8 mouse cellular contexts compared by ENCODE assay signal in genomic region chr11:103362521-103363181, GRCm38 (mm10). TPM values are rescaled to one million over a fixed set of nuclear protein-coding genes. Genes with fewer than 3 reads are reported as not detected.
A peak's percentile ranks its signal among the peaks of the same experiment; 100 is the strongest.
DNase-seq lines count a peak whose midpoint lies in the region; ATAC-seq and TF ChIP-seq lines count a peak whose summit lies in the region.

No protein-coding gene starts in this region.

- H3K9me3 ChIP-seq in MEL (replicated peaks; ENCODE audit: insufficient read depth, low read length) = no peaks in the 10 kb centered on the region
- no peaks in the 10 kb centered on the region for H3K9me3 ChIP-seq in forebrain, embryonic 16.5 days (ENCODE audit: control insufficient read depth, low read length)
- H3K9me3 ChIP-seq in limb, embryonic 14.5 days (ENCODE audit: control insufficient read depth, low read length) = no peaks in the 10 kb centered on the region
- no peaks in the 10 kb centered on the region for H3K9me3 ChIP-seq in neural tube, embryonic 14.5 days (ENCODE audit: control insufficient read depth, low read length)

- H3K4me2 ChIP-seq in forebrain, embryonic 16.5 days (ENCODE audit: low read length) = peak overlapping the region; percentile 47
- peak overlapping the region; percentile 82 for H3K4me2 ChIP-seq in limb, embryonic 14.5 days (replicated peaks; ENCODE audit: low read depth, low read length, severe bottlenecking)
- H3K4me2 ChIP-seq in neural tube, embryonic 14.5 days (ENCODE audit: low read depth, low read length) = peak overlapping the region; percentile 46

- peaks cover 0 to 11% of the 10 kb centered on the region in 2 experiments; a peak in 2 of 4 replicates for H3K4me1 ChIP-seq in MEL (ENCODE audit: control insufficient read depth in 1 of 2, insufficient read depth in 2 of 2, low read length in 2 of 2)
- H3K4me1 ChIP-seq in forebrain, embryonic 16.5 days (replicated peaks; ENCODE audit: control insufficient read depth, insufficient read depth, low read length) = peaks cover 31% of the 10 kb centered on the region
- H3K4me1 ChIP-seq in limb, embryonic 14.5 days (ENCODE audit: control insufficient read depth, insufficient read depth, low read length) = peaks cover 12% of the 10 kb centered on the region; the same call in 1 of the 2 replicates
- H3K4me1 ChIP-seq in neural tube, embryonic 14.5 days (ENCODE audit: control insufficient read depth, insufficient read depth, low read length) = peaks cover 12% of the 10 kb centered on the region

- WGBS in forebrain, embryonic 16.5 days = 2% methylated on average over 33 of the region's 33 CpGs
- under 1% methylated on average over 28 of the region's 33 CpGs for WGBS in limb, embryonic 14.5 days
- WGBS in neural tube, embryonic 14.5 days = under 1% methylated on average over 33 of the region's 33 CpGs

- peak in 2 of 3 experiments; percentile 3 to 29; a peak in 1 of 6 replicates for TF ChIP-seq CTCF in MEL (IDR thresholded peaks at IDR 0.05 in 2 of 3, conservative IDR thresholded peaks at IDR 0.05 in 1 of 3; ENCODE audit: control insufficient read depth in 1 of 3, insufficient read depth in 1 of 3, low read depth in 2 of 3, low read length in 3 of 3, poor library complexity in 1 of 3, severe bottlenecking in 1 of 3)

- no peaks in the 10 kb centered on the region for H3K27me3 ChIP-seq in MEL (ENCODE audit: control insufficient read depth in 1 of 2, insufficient read depth in 2 of 2, low read length in 2 of 2)
- H3K27me3 ChIP-seq in forebrain, embryonic 16.5 days (replicated peaks; ENCODE audit: control insufficient read depth, insufficient read depth, low read length) = peaks cover 52% of the 10 kb centered on the region
- H3K27me3 ChIP-seq in limb, embryonic 14.5 days (ENCODE audit: control insufficient read depth, insufficient read depth, low read length) = peaks cover 63% of the 10 kb centered on the region
- peaks cover 47% of the 10 kb centered on the region for H3K27me3 ChIP-seq in neural tube, embryonic 14.5 days (ENCODE audit: control insufficient read depth, insufficient read depth, low read length)

- peak; percentile 34 to 35 for DNase-seq in frontal cortex, postnatal 36 days (ENCODE audit: low spot score in 2 of 2)
- DNase-seq in frontal cortex, postnatal 10 days (ENCODE audit: low spot score in 2 of 2) = no peak
- DNase-seq in MEL (ENCODE audit: low read depth, low spot score) (peak; percentile 81), adipocyte (ENCODE audit: low spot score) (no peak)
- no peak for DNase-seq in limb, embryonic 14.5 days (ENCODE audit: low spot score)
- no peak for DNase-seq in T-cell, adult 2 months (ENCODE audit: low spot score)

- TF ChIP-seq POLR2A in MEL (IDR thresholded peaks at IDR 0.05; ENCODE audit: control insufficient read depth in 1 of 2, insufficient read depth in 1 of 2, low read depth in 1 of 2, low read length in 2 of 2, poor library complexity in 1 of 2) = peak in 1 of 2 experiments; percentile 12; a peak in 1 of 4 replicates
- TF ChIP-seq POLR2A in limb, embryonic 14.5 days (IDR thresholded peaks at IDR 0.05; ENCODE audit: borderline replicate concordance, extremely low read depth, insufficient read depth, insufficient read length) = no peak

- peak overlapping the region; percentile 72 for H3K9ac ChIP-seq in MEL (ENCODE audit: control insufficient read depth, low read depth, low read length, poor library complexity, severe bottlenecking)
- H3K9ac ChIP-seq in forebrain, embryonic 16.5 days (replicated peaks; ENCODE audit: low read depth, low read length) = 0 out of 2 replicates have a peak overlapping the region, but pooled peaks have one; percentile 1
- H3K9ac ChIP-seq in limb, embryonic 14.5 days (ENCODE audit: low read depth, low read length, severe bottlenecking) = peak overlapping the region; percentile 56
- H3K9ac ChIP-seq in neural tube, embryonic 14.5 days (replicated peaks; ENCODE audit: low read depth, low read length) = peak overlapping the region; percentile 37

- peak overlapping the region; percentile 90 to 93 for H3K4me3 ChIP-seq in MEL (ENCODE audit: control insufficient read depth in 1 of 2, insufficient read depth in 1 of 2, low read depth in 2 of 2, low read length in 2 of 2)
- peak overlapping the region; percentile 32 for H3K4me3 ChIP-seq in forebrain, embryonic 16.5 days (replicated peaks; ENCODE audit: low read length)
- peak overlapping the region; percentile 47 for H3K4me3 ChIP-seq in limb, embryonic 14.5 days (replicated peaks; ENCODE audit: low read length)
- peak overlapping the region; percentile 26 for H3K4me3 ChIP-seq in neural tube, embryonic 14.5 days (ENCODE audit: low read depth, low read length)

- no peak for TF ChIP-seq EP300 in MEL (IDR thresholded peaks at IDR 0.05; ENCODE audit: low read depth in 1 of 2, low read length in 2 of 2)

- peaks cover 5% of the 10 kb centered on the region; the same call in 1 of the 2 replicates for H3K79me2 ChIP-seq in MEL (ENCODE audit: control insufficient read depth, insufficient read depth, low read length, poor library complexity)

- ATAC-seq in forebrain, embryonic 16.5 days = no peak
- no peak for ATAC-seq in limb, embryonic 14.5 days (ENCODE audit: low FRiP score, low read depth)
- no peak for ATAC-seq in neural tube, embryonic 14.5 days (ENCODE audit: low read depth)

- no peak for TF ChIP-seq RAD21 in MEL (IDR thresholded peaks at IDR 0.05; ENCODE audit: low read depth, low read length)

- H3K36me3 ChIP-seq in MEL (ENCODE audit: control insufficient read depth in 1 of 2, insufficient read depth in 2 of 2, low read length in 2 of 2) = no peaks in the 10 kb centered on the region
- peaks cover 3% of the 10 kb centered on the region; the same call in 1 of the 2 replicates for H3K36me3 ChIP-seq in forebrain, embryonic 16.5 days (ENCODE audit: control insufficient read depth, insufficient read depth)
- peaks cover 15% of the 10 kb centered on the region for H3K36me3 ChIP-seq in limb, embryonic 14.5 days (ENCODE audit: control insufficient read depth, insufficient read depth, low read length)
- H3K36me3 ChIP-seq in neural tube, embryonic 14.5 days (ENCODE audit: control insufficient read depth, insufficient read depth, low read length) = peaks cover 6% of the 10 kb centered on the region; the same call in 1 of the 2 replicates

- peak overlapping the region; percentile 32 for H3K27ac ChIP-seq in MEL (ENCODE audit: control insufficient read depth, low read depth, low read length)
- H3K27ac ChIP-seq in forebrain, embryonic 16.5 days (ENCODE audit: low read length) = no peak overlapping the region
- H3K27ac ChIP-seq in limb, embryonic 14.5 days (replicated peaks; ENCODE audit: low read depth, low read length) = peak overlapping the region; percentile 33; the same call in 1 of the 2 replicates
- H3K27ac ChIP-seq in neural tube, embryonic 14.5 days (ENCODE audit: low read depth, low read length) = no peak overlapping the region

TF ChIP-seq in MEL, 35 proteins besides CTCF, POLR2A, EP300 and RAD21:
- TF ChIP-seq E2F4 (IDR thresholded peaks at IDR 0.05; ENCODE audit: borderline replicate concordance, low read depth, low read length) (no peak), ZKSCAN1 (IDR thresholded peaks at IDR 0.05; ENCODE audit: low read depth, low read length) (no peak), RCOR1 (IDR thresholded peaks at IDR 0.05; ENCODE audit: low read depth, low read length) (0 out of 2 replicates have a peak, but pooled peaks have one; percentile 38), BHLHE40 (IDR thresholded peaks at IDR 0.05; ENCODE audit: borderline replicate concordance, low read depth, low read length) (no peak), SMC3 (IDR thresholded peaks at IDR 0.05; ENCODE audit: low read depth, low read length) (0 out of 2 replicates have a peak, but pooled peaks have one; percentile 1), ELF1 (IDR thresholded peaks at IDR 0.05; ENCODE audit: low read depth, low read length) (no peak), TBP (IDR thresholded peaks at IDR 0.05; ENCODE audit: low read depth, low read length) (no peak), HCFC1 (IDR thresholded peaks at IDR 0.05; ENCODE audit: low read depth, low read length) (peak; percentile 1; the same call in 1 of the 2 replicates), CHD1 (IDR thresholded peaks at IDR 0.05; ENCODE audit: low read depth, low read length) (no peak), MYC (IDR thresholded peaks at IDR 0.05; ENCODE audit: low read depth, low read length) (no peak), UBTF (IDR thresholded peaks at IDR 0.05; ENCODE audit: borderline replicate concordance, insufficient read depth, low read depth, low read length) (0 out of 2 replicates have a peak, but pooled peaks have one; percentile 14), POLR2AphosphoS2 (IDR thresholded peaks at IDR 0.05; ENCODE audit: low read length) (no peak)

RNA-seq across cellular contexts. Expression of gene Arhgap27, which starts 0.8 kb away (rescaled TPM):
- 6.3 TPM in 2 replicates for total RNA-seq in MEL (2012; rRNA removed)
- polyA plus RNA-seq in MEL (2012; ENCODE audit: insufficient read depth in 1 of 2, insufficient read length in 2 of 2, low read depth in 1 of 2, low replicate concordance in 2 of 2, missing spikeins in 1 of 2) = 10 to 100 TPM in 1 of 2 experiments, not detected in 1; 15.0 TPM
- polyA plus RNA-seq in forebrain, embryonic 16.5 days (2015; fragmentation: Nextera tagmentation; extraction: Ambion mirVana) = 3.0 and 3.3 TPM in 2 replicates
- 14.1 and 16.7 TPM in 2 replicates for polyA plus RNA-seq in limb, embryonic 14.5 days (2012; rRNA removed)
- polyA plus RNA-seq in limb, embryonic 14.5 days (2014; fragmentation: Nextera tagmentation; extraction: Ambion mirVana) = 8.4 and 9.4 TPM in 2 replicates
- polyA plus RNA-seq in neural tube, embryonic 14.5 days (2014; fragmentation: Nextera tagmentation; extraction: Ambion mirVana) = 3.9 and 4.1 TPM in 2 replicates

RNA-seq across cellular contexts. Expression of gene Plekhm1, which starts 49.8 kb away (rescaled TPM):
- 3.4 and 4.0 TPM in 2 replicates for total RNA-seq in MEL (2012; rRNA removed)
- 10 to 100 TPM in 1 of 2 experiments, not detected in 1; 10.0 TPM for polyA plus RNA-seq in MEL (2012; ENCODE audit: insufficient read depth in 1 of 2, insufficient read length in 2 of 2, low read depth in 1 of 2, low replicate concordance in 2 of 2, missing spikeins in 1 of 2)
- polyA plus RNA-seq in forebrain, embryonic 16.5 days (2015; fragmentation: Nextera tagmentation; extraction: Ambion mirVana) = 10.3 and 11.3 TPM in 2 replicates
- 11.8 and 13.9 TPM in 2 replicates for polyA plus RNA-seq in limb, embryonic 14.5 days (2012; rRNA removed)
- 9.6 and 10.7 TPM in 2 replicates for polyA plus RNA-seq in limb, embryonic 14.5 days (2014; fragmentation: Nextera tagmentation; extraction: Ambion mirVana)
- polyA plus RNA-seq in neural tube, embryonic 14.5 days (2014; fragmentation: Nextera tagmentation; extraction: Ambion mirVana) = 9.5 and 11.1 TPM in 2 replicates

Comparison
In these comparisons a context has a peak if more than half of its experiments do, and no peak if none do; other contexts are left out.
1. DNase-seq: peak in frontal cortex, postnatal 36 days (2 of 2) and MEL (single experiment); none in frontal cortex, postnatal 10 days (0 of 2), limb, embryonic 14.5 days (single experiment), T-cell, adult 2 months (single experiment) and adipocyte (single experiment).
2. H3K27ac ChIP-seq: peak in MEL (single experiment) and limb, embryonic 14.5 days (single experiment); none in forebrain, embryonic 16.5 days (single experiment) and neural tube, embryonic 14.5 days (single experiment).
3. H3K4me3 ChIP-seq: peak in every context shown above with its lines; median percentile 92 in MEL; 47 in limb, embryonic 14.5 days; 32 in forebrain, embryonic 16.5 days; 26 in neural tube, embryonic 14.5 days.
4. H3K9ac ChIP-seq: peak in every context shown above with its lines; median percentile 72 in MEL; 56 in limb, embryonic 14.5 days; 37 in neural tube, embryonic 14.5 days; 1 in forebrain, embryonic 16.5 days.
5. Peak in every context shown above with its lines, with median percentiles within 50 percentile points of each other: H3K4me2 ChIP-seq.